In the genomic region with DNA sequence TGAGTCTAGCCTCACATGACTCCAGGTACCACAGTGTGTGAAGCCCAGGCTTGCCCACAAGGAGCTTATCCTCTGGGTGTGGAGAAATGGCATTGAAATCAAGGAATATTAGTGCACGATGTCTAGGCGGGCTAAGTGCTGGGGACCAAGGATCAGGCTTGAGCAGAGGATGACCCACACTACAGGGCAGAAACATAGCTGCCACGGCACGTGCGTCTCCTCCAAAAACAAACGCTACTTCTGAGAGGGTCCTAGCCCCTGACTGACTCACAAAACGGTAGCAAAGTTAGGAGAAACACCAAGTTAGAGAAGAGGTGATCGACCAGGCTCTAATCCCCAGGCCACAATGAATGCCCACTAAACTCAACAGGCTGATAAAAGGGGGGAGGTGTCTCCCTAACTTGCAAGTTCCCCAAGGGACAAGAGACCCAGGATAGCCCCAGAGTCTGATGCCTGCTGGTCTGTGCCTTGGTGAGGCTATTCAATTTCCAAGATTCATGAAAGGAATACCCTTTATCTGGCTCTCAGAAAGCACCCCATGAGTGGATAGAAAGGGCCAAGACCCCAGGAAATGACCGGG, we compare ENCODE assay signal across 8 mouse cellular contexts. TPM values are rescaled to one million over a fixed set of nuclear protein-coding genes. Genes with fewer than 3 reads are reported as not detected.
DNase-seq lines count a peak whose midpoint lies in the region; ATAC-seq and TF ChIP-seq lines count a peak whose summit lies in the region.

No protein-coding gene starts in this region.

- H3K4me1 ChIP-seq in kidney, embryonic 16.5 days (ENCODE audit: insufficient read depth, low read length), result peaks cover 12% of the 10 kb centered on the region; the same call in 1 of the 2 replicates
- peaks cover 9% of the 10 kb centered on the region; the same call in 1 of the 2 replicates for H3K4me1 ChIP-seq in embryonic facial prominence, embryonic 12.5 days
- H3K4me1 ChIP-seq in intestine, embryonic 14.5 days (replicated peaks; ENCODE audit: control insufficient read depth, insufficient read depth, low read length), result no peaks in the 10 kb centered on the region

- peak overlapping the region; percentile 59 for H3K27ac ChIP-seq in kidney, embryonic 16.5 days (ENCODE audit: low read length)
- H3K27ac ChIP-seq in embryonic facial prominence, embryonic 12.5 days, result peak overlapping the region; percentile 83
- peak overlapping the region; percentile 66; the same call in 1 of the 2 replicates for H3K27ac ChIP-seq in intestine, embryonic 14.5 days (ENCODE audit: low read depth)

- no peak for DNase-seq in kidney, postnatal 25 days
- peak; percentile 61 for DNase-seq in intestine, embryonic 14.5 days (ENCODE audit: low spot score)
- no peak for DNase-seq in thymus, adult 18-20 months
- DNase-seq in yolk sac, embryonic 10.5 days (ENCODE audit: low spot score), result no peak
- DNase-seq in left cerebral cortex, postnatal 10 days (ENCODE audit: extremely low spot score in 1 of 2, low spot score in 2 of 2), result no peak

- H3K4me2 ChIP-seq in kidney, embryonic 16.5 days (replicated peaks; ENCODE audit: low read depth, low read length), result peak overlapping the region; percentile 78
- peak overlapping the region; percentile 81 for H3K4me2 ChIP-seq in embryonic facial prominence, embryonic 12.5 days (replicated peaks)
- H3K4me2 ChIP-seq in intestine, embryonic 14.5 days (ENCODE audit: low read length), result peak overlapping the region; percentile 72
- H3K4me2 ChIP-seq in myocyte (ENCODE audit: low read depth), result peak overlapping the region; percentile 73

- TF ChIP-seq POLR2A in myocyte (IDR thresholded peaks at IDR 0.05; ENCODE audit: insufficient read length, low read depth), result no peak

- no peaks in the 10 kb centered on the region for H3K27me3 ChIP-seq in kidney, embryonic 16.5 days (ENCODE audit: insufficient read depth, low read length)
- no peaks in the 10 kb centered on the region for H3K27me3 ChIP-seq in embryonic facial prominence, embryonic 12.5 days
- no peaks in the 10 kb centered on the region for H3K27me3 ChIP-seq in intestine, embryonic 14.5 days (replicated peaks; ENCODE audit: control insufficient read depth, insufficient read depth, low read length)
- no peaks in the 10 kb centered on the region for H3K27me3 ChIP-seq in myocyte (ENCODE audit: control insufficient read depth, insufficient read depth, insufficient read length)

- WGBS in kidney, embryonic 16.5 days, result 21% methylated on average over 9 of the region's 9 CpGs
- 26% methylated on average over 9 of the region's 9 CpGs for WGBS in embryonic facial prominence, embryonic 12.5 days
- WGBS in intestine, embryonic 14.5 days, result 22% methylated on average over 9 of the region's 9 CpGs

- no peak for ATAC-seq in kidney, embryonic 16.5 days (ENCODE audit: low FRiP score, low TSS enrichment)
- ATAC-seq in embryonic facial prominence, embryonic 12.5 days (ENCODE audit: insufficient number of reproducible peaks, insufficient read depth, low FRiP score, low TSS enrichment), result no peak
- no peak for ATAC-seq in intestine, embryonic 14.5 days (replicated peaks; ENCODE audit: low FRiP score, low TSS enrichment, low read depth)

- H3K36me3 ChIP-seq in kidney, embryonic 16.5 days (ENCODE audit: insufficient read depth, low read length), result peaks cover 12% of the 10 kb centered on the region
- H3K36me3 ChIP-seq in embryonic facial prominence, embryonic 12.5 days, result peaks cover 11% of the 10 kb centered on the region
- peaks cover 16% of the 10 kb centered on the region; the same call in 1 of the 2 replicates for H3K36me3 ChIP-seq in intestine, embryonic 14.5 days (ENCODE audit: control insufficient read depth, insufficient read depth, low read length)
- H3K36me3 ChIP-seq in myocyte (ENCODE audit: control insufficient read depth, insufficient read depth), result no peaks in the 10 kb centered on the region

- H3K4me3 ChIP-seq in kidney, embryonic 16.5 days (ENCODE audit: low read length), result peak overlapping the region; percentile 56
- peak overlapping the region; percentile 71 for H3K4me3 ChIP-seq in embryonic facial prominence, embryonic 12.5 days
- H3K4me3 ChIP-seq in intestine, embryonic 14.5 days (ENCODE audit: low read depth, low read length), result peak overlapping the region; percentile 62
- peak overlapping the region; percentile 22 for H3K4me3 ChIP-seq in myocyte

- H3K79me2 ChIP-seq in myocyte (ENCODE audit: control insufficient read depth, insufficient read depth), result no peaks in the 10 kb centered on the region

- no peaks in the 10 kb centered on the region for H3K9me3 ChIP-seq in kidney, embryonic 16.5 days (ENCODE audit: low read length)
- no peaks in the 10 kb centered on the region for H3K9me3 ChIP-seq in embryonic facial prominence, embryonic 12.5 days
- no peaks in the 10 kb centered on the region for H3K9me3 ChIP-seq in intestine, embryonic 14.5 days (ENCODE audit: control insufficient read depth, low read length)

- intact Hi-C loops in left cerebral cortex, postnatal 10 days (cut with DNase I), result loop anchor here (5.0 kb wide), 1 partner anchor 82 kb away; no protein-coding TSS in a partner anchor

- H3K9ac ChIP-seq in kidney, embryonic 16.5 days (replicated peaks; ENCODE audit: low read length), result peak overlapping the region; percentile 78
- H3K9ac ChIP-seq in embryonic facial prominence, embryonic 12.5 days, result peak overlapping the region; percentile 77
- peak overlapping the region; percentile 79 for H3K9ac ChIP-seq in intestine, embryonic 14.5 days (ENCODE audit: low read length)

- no peak overlapping the region for H3ac ChIP-seq in myocyte (ENCODE audit: control insufficient read depth, insufficient read length)

TF ChIP-seq in myocyte, 11 proteins besides CTCF, POLR2A, EP300 and RAD21:
- TF ChIP-seq TCF12 (IDR thresholded peaks at IDR 0.05; ENCODE audit: insufficient read depth, poor library complexity, severe bottlenecking), result no peak
- TF ChIP-seq E2F4 (IDR thresholded peaks at IDR 0.05; ENCODE audit: insufficient read depth), result no peak
- TF ChIP-seq TCF3 (IDR thresholded peaks at IDR 0.05; ENCODE audit: insufficient read length, low read depth), result no peak
- TF ChIP-seq USF1 (IDR thresholded peaks at IDR 0.05; ENCODE audit: low read depth), result no peak
- no peak for TF ChIP-seq MYOG (IDR thresholded peaks at IDR 0.05; ENCODE audit: control insufficient read depth in 1 of 3, insufficient read depth in 1 of 3, insufficient read length in 2 of 3, low read depth in 2 of 3)
- TF ChIP-seq POLR2AphosphoS2 (IDR thresholded peaks at IDR 0.05; ENCODE audit: insufficient read length, low read depth), result no peak
- no peak for TF ChIP-seq SRF (IDR thresholded peaks at IDR 0.05; ENCODE audit: control insufficient read depth, insufficient read length, low read depth)

RNA-seq across cellular contexts. Expression of a gene that starts 0.8 kb away (rescaled TPM):
- 103 and 112 TPM in 2 replicates for polyA plus RNA-seq in kidney, embryonic 16.5 days (2015; fragmentation: Nextera tagmentation; extraction: Ambion mirVana)
- 122 and 128 TPM in 2 replicates for polyA plus RNA-seq in embryonic facial prominence, embryonic 12.5 days (2016; fragmentation: Nextera tagmentation; extraction: Ambion mirVana)
- 118 and 122 TPM in 2 replicates for polyA plus RNA-seq in intestine, embryonic 14.5 days (2014; fragmentation: Nextera tagmentation; extraction: Ambion mirVana)
- polyA plus RNA-seq in myocyte (2012; fragmentation: generic; extraction: Trizol), result 23.9 TPM
- total RNA-seq in left cerebral cortex, postnatal 10 days (2021), result 1 to 10 TPM; 3.0 to 3.9 TPM

RNA-seq across cellular contexts. Expression of a gene that starts 4.5 kb away (rescaled TPM):
- 46.9 and 52.3 TPM in 2 replicates for polyA plus RNA-seq in kidney, embryonic 16.5 days (2015; fragmentation: Nextera tagmentation; extraction: Ambion mirVana)
- 38.5 and 39.0 TPM in 2 replicates for polyA plus RNA-seq in embryonic facial prominence, embryonic 12.5 days (2016; fragmentation: Nextera tagmentation; extraction: Ambion mirVana)
- 27.3 and 32.4 TPM in 2 replicates for polyA plus RNA-seq in intestine, embryonic 14.5 days (2014; fragmentation: Nextera tagmentation; extraction: Ambion mirVana)
- 8.3 TPM for polyA plus RNA-seq in myocyte (2012; fragmentation: generic; extraction: Trizol)
- total RNA-seq in left cerebral cortex, postnatal 10 days (2021), result 10 to 100 TPM; 25.2 to 27.2 TPM

RNA-seq across cellular contexts. Expression of a gene that starts 18.5 kb away (rescaled TPM):
- 6.5 and 7.1 TPM in 2 replicates for polyA plus RNA-seq in kidney, embryonic 16.5 days (2015; fragmentation: Nextera tagmentation; extraction: Ambion mirVana)
- 0.99 and 1.3 TPM in 2 replicates for polyA plus RNA-seq in embryonic facial prominence, embryonic 12.5 days (2016; fragmentation: Nextera tagmentation; extraction: Ambion mirVana)
- polyA plus RNA-seq in intestine, embryonic 14.5 days (2014; fragmentation: Nextera tagmentation; extraction: Ambion mirVana), result 2.7 and 4.9 TPM in 2 replicates
- 1.5 TPM for polyA plus RNA-seq in myocyte (2012; fragmentation: generic; extraction: Trizol)
- 1 to 10 TPM; 9.0 to 9.9 TPM for total RNA-seq in left cerebral cortex, postnatal 10 days (2021)

RNA-seq across cellular contexts. Expression of a gene that starts 25.3 kb away (rescaled TPM):
- 30.7 and 41.0 TPM in 2 replicates for polyA plus RNA-seq in kidney, embryonic 16.5 days (2015; fragmentation: Nextera tagmentation; extraction: Ambion mirVana)
- polyA plus RNA-seq in embryonic facial prominence, embryonic 12.5 days (2016; fragmentation: Nextera tagmentation; extraction: Ambion mirVana), result 30.4 and 33.1 TPM in 2 replicates
- polyA plus RNA-seq in intestine, embryonic 14.5 days (2014; fragmentation: Nextera tagmentation; extraction: Ambion mirVana), result 12.8 and 13.7 TPM in 2 replicates
- 19.7 TPM for polyA plus RNA-seq in myocyte (2012; fragmentation: generic; extraction: Trizol)
- 10 to 100 TPM; 67.5 to 73.8 TPM for total RNA-seq in left cerebral cortex, postnatal 10 days (2021)

RNA-seq across cellular contexts. Expression of a gene that starts 28.7 kb away (rescaled TPM):
- 216 and 238 TPM in 2 replicates for polyA plus RNA-seq in kidney, embryonic 16.5 days (2015; fragmentation: Nextera tagmentation; extraction: Ambion mirVana)
- 204 and 216 TPM in 2 replicates for polyA plus RNA-seq in embryonic facial prominence, embryonic 12.5 days (2016; fragmentation: Nextera tagmentation; extraction: Ambion mirVana)
- polyA plus RNA-seq in intestine, embryonic 14.5 days (2014; fragmentation: Nextera tagmentation; extraction: Ambion mirVana), result 235 and 241 TPM in 2 replicates
- 145 TPM for polyA plus RNA-seq in myocyte (2012; fragmentation: generic; extraction: Trizol)
- total RNA-seq in left cerebral cortex, postnatal 10 days (2021), result 10 to 100 TPM; 78.1 to 82.1 TPM
